Mouse (Mus musculus) gastrocnemius, postnatal 25 days (tissue): ENCODE data around the gene Zfp142. TPM values are rescaled to one million over a fixed set of nuclear protein-coding genes. Genes with fewer than 3 reads are reported as not detected.

ENCODE experiments used
- microRNA-seq, 2 experiments: library from miRNA; unstranded; fragments of <30 nt; microRNA quantifications; one replicate each; pipeline ENCODE4 v1.2.0; 2021; ENCODE audit warnings: borderline replicate concordance in 2 of 2
- total RNA-seq, 2 experiments: library from RNA; stranded (reverse); gene quantifications; 1 replicate in 1 of 2; 2 replicates in 1 of 2; pipeline ENCODE4 v1.2.3; 2021

The Zfp142 gene
- total RNA-seq, 2 experiments from 2014 or later, result 9.3 to 10.1 TPM

Small RNA genes lying within 50 kb of the gene (microRNA-seq; reads per million reads assigned to microRNA genes)
- 0 reads per million in 2 experiments for gene Gm25035

Other genes starting within 250 kb of the Zfp142 start
- gene Catip, start 226.1 kb downstream of the Zfp142 start, total RNA-seq, result not detected
- 1 to 10 TPM; 2.9 to 3.2 TPM for gene Slc11a1, start 213.1 kb downstream of the Zfp142 start, total RNA-seq
- gene Ctdsp1, start 196.7 kb downstream of the Zfp142 start, total RNA-seq, result 10 to 100 TPM; 82.7 to 82.9 TPM
- gene Vil1, start 178.9 kb downstream of the Zfp142 start, total RNA-seq, result under 1 TPM in 1 of 2 experiments, not detected in 1; 0.13 TPM
- gene Cnot9, start 82.2 kb downstream of the Zfp142 start, total RNA-seq, result 10 to 100 TPM; 12.3 to 12.5 TPM
- gene Plcd4, start 45.4 kb downstream of the Zfp142 start, total RNA-seq, result 10 to 100 TPM; 43.2 to 72.4 TPM
- 1 to 10 TPM; 6.8 to 8.3 TPM for gene Usp37, start 44.0 kb downstream of the Zfp142 start, total RNA-seq
- gene Bcs1l, start within 50 bp of the Zfp142 start, total RNA-seq, result 10 to 100 TPM; 18.6 to 21.0 TPM
- 10 to 100 TPM; 13.1 to 17.5 TPM for gene Rnf25, start 13.2 kb upstream of the Zfp142 start, total RNA-seq
- gene Stk36, start 13.2 kb upstream of the Zfp142 start, total RNA-seq, result under 1 TPM; 0.84 to 0.96 TPM
- gene Ttll4, start 73.5 kb upstream of the Zfp142 start, total RNA-seq, result 10 to 100 TPM; 10.8 to 11.4 TPM
- gene Cyp27a1, start 125.3 kb upstream of the Zfp142 start, total RNA-seq, result 10 to 100 TPM; 32.4 to 36.4 TPM
- 10 to 100 TPM; 54.4 to 93.4 TPM for gene Prkag3, start 161.0 kb upstream of the Zfp142 start, total RNA-seq
- gene Wnt6, start 183.6 kb upstream of the Zfp142 start, total RNA-seq, result under 1 TPM; 0.46 TPM
- gene Wnt10a, start 203.3 kb upstream of the Zfp142 start, total RNA-seq, result not detected